Mouse (Mus musculus) adrenal gland, postnatal 36 days (tissue): Measurements from ENCODE around the gene Vipr2. TPM values are rescaled to one million over a fixed set of nuclear protein-coding genes. Genes with fewer than 3 reads are reported as not detected.
A peak's percentile ranks its signal among the peaks of the same experiment; 100 is the strongest.

Experiments used
- DNase-seq, 2 experiments: peaks; one replicate each; pipeline ENCODE4 v3.0.0; 2021; ENCODE audit warnings: mixed read lengths in 1 of 2
- total RNA-seq, 2 experiments: library from RNA; stranded (reverse); gene quantifications; 2 replicates each; pipeline ENCODE4 v1.2.3; 2021

The Vipr2 gene
- total RNA-seq, 2 experiments from 2014 or later: 0.86 to 0.99 TPM

- DNase-seq: no peak
Measured at GRCm38 (mm10) chr12:116097166-116097565, 19.6 kb downstream of the Vipr2 start.

GRCm38 (mm10) chr12:116101945-116102344, 24.4 kb downstream of the Vipr2 start:
- no peak for DNase-seq

DNA sequence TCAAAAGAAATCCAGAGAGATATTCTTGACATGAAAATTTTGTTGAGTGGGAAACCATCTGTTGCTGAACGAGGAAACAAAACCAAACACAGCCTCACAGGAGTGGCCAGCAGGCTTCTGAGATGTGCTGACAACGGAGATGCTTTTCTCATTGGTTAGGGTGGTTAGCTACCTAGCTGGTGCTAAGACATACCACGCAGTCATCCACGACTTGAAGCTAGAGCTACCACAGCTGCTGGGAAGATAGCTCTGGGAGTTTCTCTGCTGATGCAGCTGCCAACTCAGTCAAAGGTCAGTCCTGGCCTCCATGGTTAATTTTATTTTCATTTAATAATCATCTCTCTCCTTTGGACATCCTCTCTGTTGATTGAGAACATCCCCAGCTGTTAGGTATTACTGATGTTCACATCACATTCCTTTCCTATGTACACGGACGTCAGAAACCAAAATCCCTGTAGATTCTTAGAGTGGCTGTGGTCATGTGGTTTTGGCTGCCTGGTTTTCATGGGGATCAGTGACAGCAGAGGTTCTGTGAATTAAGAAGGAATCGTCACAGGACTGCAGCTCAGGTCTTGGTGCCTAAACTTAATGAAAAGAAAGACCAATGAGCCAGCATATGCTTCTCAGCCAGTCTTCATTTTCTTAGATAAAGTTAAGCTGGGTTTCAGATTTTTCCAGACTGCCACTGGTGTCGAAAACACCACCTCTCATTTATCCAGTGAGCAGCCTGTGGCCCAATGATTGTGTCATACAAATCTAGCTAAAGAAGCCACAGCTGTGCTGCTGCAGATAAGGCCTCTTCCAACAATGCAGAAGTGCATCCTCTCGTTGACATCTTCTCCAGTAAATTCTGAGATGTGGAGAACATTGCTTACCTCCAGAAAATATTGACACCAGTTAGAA, 32.2 kb downstream of the Vipr2 start:
- no peak for DNase-seq

DNA sequence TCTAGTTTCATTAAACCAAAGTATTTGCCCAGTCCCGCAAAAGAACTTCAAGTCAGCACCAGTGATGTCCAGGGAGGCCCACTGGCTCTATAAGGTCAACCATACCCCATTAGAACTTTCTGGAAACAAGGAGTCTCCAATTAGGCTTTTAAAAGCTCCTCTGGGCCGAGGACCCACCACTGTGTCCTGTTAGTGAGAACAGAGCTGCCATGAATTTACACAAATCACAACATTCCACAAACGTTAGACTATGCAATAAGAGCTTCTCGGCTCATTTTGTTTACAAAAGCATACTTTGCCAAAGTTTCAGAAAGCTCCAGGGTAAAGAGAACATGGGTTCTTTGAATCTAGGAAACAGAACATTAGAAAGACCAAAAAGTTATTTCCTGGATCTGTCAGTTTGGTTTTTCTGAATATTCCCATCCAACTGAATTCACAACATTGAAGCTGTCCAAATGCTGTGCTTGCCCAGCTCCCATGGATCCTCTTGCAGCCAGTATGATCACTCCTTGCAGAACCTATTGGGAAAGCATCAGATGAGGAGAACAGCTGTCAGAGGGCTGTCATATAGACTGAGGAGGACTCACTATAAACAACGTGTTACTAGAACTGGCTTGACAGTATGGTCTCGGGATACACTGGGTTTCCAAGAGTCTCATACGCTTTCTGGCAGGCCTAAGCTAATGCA, 33.6 kb downstream of the Vipr2 start:
- no peak for DNase-seq

DNA sequence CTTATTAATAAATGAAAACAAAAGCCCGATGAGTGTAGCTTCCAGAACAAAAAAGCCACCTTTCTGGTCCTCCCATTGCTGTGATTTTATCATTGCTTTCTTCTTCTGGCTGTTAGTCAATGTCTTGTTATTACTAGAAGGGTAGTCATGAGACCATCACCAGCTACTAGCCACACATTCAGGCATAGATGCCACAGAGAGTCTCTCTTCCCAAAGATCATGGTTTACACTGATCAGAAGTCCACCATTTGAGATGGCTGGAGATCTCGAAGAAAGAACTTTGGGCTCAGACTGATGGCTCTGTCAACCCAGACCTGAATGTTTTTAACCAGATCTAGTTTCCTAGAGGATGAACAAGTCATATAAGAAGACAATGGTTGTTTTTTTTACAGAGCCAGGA, 38.3 kb downstream of the Vipr2 start:
- no peak for DNase-seq

- DNase-seq: no peak
Measured at GRCm38 (mm10) chr12:116116455-116116854, 38.9 kb downstream of the Vipr2 start.

DNA sequence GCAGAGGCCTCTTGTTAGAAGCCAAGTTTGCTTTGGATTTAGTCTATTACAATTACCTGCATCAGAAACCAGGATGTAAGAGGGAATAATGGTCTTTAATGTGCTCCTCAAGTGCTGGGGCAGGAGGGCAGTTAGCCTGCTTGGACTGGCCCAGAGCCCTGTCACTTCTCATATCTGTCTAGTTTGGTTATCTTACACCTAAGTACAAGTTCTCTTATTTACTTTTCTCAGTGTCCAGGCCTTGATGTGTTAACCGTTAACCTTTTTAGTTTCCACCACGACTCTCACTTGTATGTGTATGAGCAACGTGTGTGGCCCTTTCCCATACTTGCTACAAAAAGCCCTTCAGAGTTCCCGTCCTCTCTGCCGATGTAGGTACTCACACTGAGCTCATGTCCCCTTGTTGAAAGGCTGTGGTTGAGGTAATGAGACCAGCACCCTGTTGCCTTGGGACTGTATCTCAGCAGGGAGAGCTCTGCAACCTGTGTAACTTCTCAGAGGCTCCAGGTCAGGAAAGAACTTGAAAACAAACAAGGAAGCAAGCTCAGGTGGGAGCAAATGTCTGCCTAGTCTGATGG, 39.9 kb downstream of the Vipr2 start:
- no peak for DNase-seq

- no peak for DNase-seq
Measured at GRCm38 (mm10) chr12:116119001-116119400, 41.5 kb downstream of the Vipr2 start.

GRCm38 (mm10) chr12:116123786-116124185, 46.3 kb downstream of the Vipr2 start:
- no peak for DNase-seq

DNA sequence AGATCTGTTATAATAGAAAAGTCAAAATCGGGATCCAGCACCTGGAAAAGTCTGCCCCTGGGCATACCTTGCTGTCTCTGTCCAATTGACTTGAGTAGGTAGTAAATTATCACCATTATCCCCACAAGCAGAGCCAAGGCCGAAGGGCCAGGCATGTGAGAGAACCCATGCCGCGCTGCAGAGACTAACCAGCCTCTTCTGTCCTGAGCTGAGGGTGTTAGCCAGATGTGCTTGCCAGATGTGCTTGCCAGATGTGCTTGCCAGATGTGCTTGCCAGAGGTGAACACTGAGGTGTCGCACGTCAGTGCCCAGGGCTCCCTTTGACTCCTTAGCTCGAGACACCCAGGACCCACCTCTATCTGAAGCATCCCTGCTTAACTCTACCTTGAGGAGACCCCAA, 53.4 kb downstream of the Vipr2 start:
- no peak for DNase-seq

DNA sequence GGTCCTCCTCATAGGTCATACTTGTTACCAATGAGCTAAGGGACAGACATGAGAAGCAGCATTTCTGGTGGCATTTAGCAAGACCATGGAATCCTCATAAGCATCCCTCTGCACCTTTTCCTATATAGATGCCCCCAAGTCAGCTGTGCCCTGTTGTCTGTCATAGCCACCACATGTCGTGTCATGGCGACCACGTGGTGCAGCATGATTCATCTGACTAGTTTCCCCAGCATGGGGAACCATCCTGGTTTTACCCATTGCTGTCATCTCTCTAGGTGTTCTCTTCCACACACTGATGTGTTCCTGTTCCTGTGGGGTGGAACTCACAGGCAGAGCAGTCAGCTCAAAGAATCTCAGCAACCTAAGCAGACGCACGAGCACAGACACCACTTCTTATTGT, 55.4 kb downstream of the Vipr2 start:
- DNase-seq: no peak

GRCm38 (mm10) chr12:116135906-116136305, 58.4 kb downstream of the Vipr2 start:
- no peak for DNase-seq

GRCm38 (mm10) chr12:116138322-116139205, 61.0 kb downstream of the Vipr2 start:
- no peak for DNase-seq

DNA sequence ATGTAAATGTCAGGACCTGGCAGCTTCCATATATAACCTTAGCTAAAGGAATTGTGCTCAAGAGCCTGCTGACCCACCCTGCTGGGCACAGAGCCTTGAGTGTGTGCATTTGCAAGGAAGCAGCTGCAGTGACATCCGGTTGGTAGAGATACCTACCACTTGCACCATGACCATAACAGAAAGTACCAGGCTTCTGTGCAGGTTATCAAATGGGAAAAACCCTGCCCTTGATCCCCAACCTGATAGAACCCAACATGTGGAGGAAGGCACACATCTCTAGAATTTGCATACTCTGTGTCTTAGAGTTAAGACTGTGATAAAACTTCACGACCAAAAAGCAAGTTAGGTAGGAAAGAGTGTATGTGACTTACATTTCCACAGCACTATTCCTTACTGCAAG, 63.1 kb downstream of the Vipr2 start:
- no peak for DNase-seq

- no peak for DNase-seq
Measured at GRCm38 (mm10) chr12:116141816-116142215, 64.3 kb downstream of the Vipr2 start.

GRCm38 (mm10) chr12:116142464-116142863, 64.9 kb downstream of the Vipr2 start:
- no peak for DNase-seq

GRCm38 (mm10) chr12:116145246-116145645, 67.7 kb downstream of the Vipr2 start:
- DNase-seq: peak in 1 of 2 experiments; percentile 3

- DNase-seq: no peak
Measured at GRCm38 (mm10) chr12:116145686-116146085, 68.2 kb downstream of the Vipr2 start.

DNA sequence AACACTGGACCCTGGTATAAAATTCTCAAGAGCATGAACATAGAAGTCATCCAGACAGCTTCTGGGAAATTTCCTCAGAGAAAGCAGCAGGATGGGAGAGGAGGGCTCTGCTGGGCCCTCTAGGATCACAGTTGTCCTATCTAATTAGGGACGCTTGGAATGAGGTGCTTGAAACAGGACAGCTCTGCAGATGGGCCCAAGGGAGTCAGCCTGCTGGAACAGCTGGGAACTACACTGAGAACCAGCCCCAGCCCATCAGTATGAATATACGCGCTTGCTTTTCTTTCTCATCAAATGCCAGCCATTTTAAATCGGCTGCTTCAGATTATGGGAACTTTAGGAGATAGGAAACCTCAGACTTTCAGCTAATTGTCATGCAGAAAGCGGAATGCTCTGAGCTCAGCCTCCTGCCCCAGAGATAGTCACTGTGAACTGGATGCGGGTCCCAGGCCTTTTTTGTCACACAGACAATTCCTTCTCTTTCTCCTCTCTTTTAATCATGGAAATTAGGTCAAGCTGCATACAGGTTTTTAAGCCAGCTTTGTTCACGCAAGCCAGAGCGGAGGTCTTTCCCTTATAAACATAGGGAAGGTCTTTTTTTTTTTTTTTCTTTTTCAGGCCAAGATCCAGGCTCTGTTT, 69.6 kb downstream of the Vipr2 start:
- no peak for DNase-seq

- no peak for DNase-seq
Measured at GRCm38 (mm10) chr12:116152866-116153428, 75.4 kb downstream of the Vipr2 start.
